In the genomic region with DNA sequence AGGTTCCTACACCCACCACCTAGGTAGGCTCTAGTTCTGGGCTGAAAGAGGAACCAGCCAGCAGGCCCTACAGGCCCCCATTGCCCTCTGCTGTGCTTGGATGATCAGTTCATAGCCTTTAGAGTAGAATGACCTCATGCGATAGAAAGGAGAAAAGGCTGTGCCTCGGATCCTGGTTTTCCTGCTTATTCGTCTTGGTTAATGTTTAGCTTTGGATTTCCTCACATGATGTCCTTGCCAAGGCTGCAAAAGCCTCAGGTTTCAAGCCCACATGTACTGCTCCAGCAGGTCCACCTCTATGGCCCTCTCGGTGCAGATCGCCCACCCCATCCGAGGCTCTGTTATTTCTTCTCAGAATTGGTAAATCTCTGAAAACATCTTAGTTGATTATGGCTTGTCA, we compare ENCODE assay signal across 13 mouse cellular contexts. TPM values are rescaled to one million over a fixed set of nuclear protein-coding genes. Genes with fewer than 3 reads are reported as not detected.
DNase-seq lines count a peak whose midpoint lies in the region; ATAC-seq lines count a peak whose summit lies in the region.
"Had no signal": no experiment of that assay in that cellular context is flagged by ENCODE, and none has a peak within 500 bp of the region (broad histone marks: within the 10 kb centered on the region; RNA-seq: fewer than 3 reads in every experiment).

No protein-coding gene starts in this region.

- DNase-seq in forebrain, embryonic 10.5 days (ENCODE audit: extremely low spot score, low spot score), result no peak
- DNase-seq in layer of hippocampus, postnatal 36 days, result no peak
- DNase-seq: cerebellum, postnatal 25 days; thymus, postnatal 4 days had no signal

- H3K27ac ChIP-seq in forebrain, embryonic 10.5 days, result peak overlapping the region; percentile 59
- H3K27ac ChIP-seq in forebrain, embryonic 16.5 days (ENCODE audit: low read length), result no peak overlapping the region
- H3K27ac ChIP-seq in kidney, embryonic 14.5 days (ENCODE audit: low read depth, low read length), result peak overlapping the region; percentile 87
- 0 out of 2 replicates have a peak overlapping the region, but pooled peaks have one; percentile 33 for H3K27ac ChIP-seq in liver, embryonic 15.5 days (replicated peaks)
- H3K27ac ChIP-seq in stomach, embryonic 15.5 days, result peak overlapping the region; percentile 73
- H3K27ac ChIP-seq in heart, embryonic 12.5 days (ENCODE audit: poor library complexity, severe bottlenecking), result no peak overlapping the region
- H3K27ac ChIP-seq: heart, embryonic 13.5 days; hindbrain, embryonic 15.5 days; limb, embryonic 15.5 days had no signal

- no peaks in the 10 kb centered on the region for H3K9me3 ChIP-seq in forebrain, embryonic 10.5 days
- no peaks in the 10 kb centered on the region for H3K9me3 ChIP-seq in forebrain, embryonic 16.5 days (ENCODE audit: control insufficient read depth, low read length)
- H3K9me3 ChIP-seq in kidney, embryonic 14.5 days (ENCODE audit: control insufficient read depth, low read length), result peaks cover 3% of the 10 kb centered on the region; the same call in 1 of the 2 replicates
- H3K9me3 ChIP-seq in liver, embryonic 15.5 days (replicated peaks), result no peaks in the 10 kb centered on the region
- no peaks in the 10 kb centered on the region for H3K9me3 ChIP-seq in stomach, embryonic 15.5 days
- H3K9me3 ChIP-seq in heart, embryonic 12.5 days (replicated peaks), result peaks cover 5% of the 10 kb centered on the region; the same call in 1 of the 2 replicates
- H3K9me3 ChIP-seq: hindbrain, embryonic 15.5 days; limb, embryonic 15.5 days had no signal

- H3K4me3 ChIP-seq in forebrain, embryonic 10.5 days, result no peak overlapping the region
- H3K4me3 ChIP-seq in forebrain, embryonic 16.5 days (replicated peaks; ENCODE audit: low read length), result no peak overlapping the region
- H3K4me3 ChIP-seq in kidney, embryonic 14.5 days (ENCODE audit: low read length), result no peak overlapping the region
- no peak overlapping the region for H3K4me3 ChIP-seq in liver, embryonic 15.5 days (replicated peaks)
- no peak overlapping the region for H3K4me3 ChIP-seq in stomach, embryonic 15.5 days (replicated peaks)
- no peak overlapping the region for H3K4me3 ChIP-seq in heart, embryonic 12.5 days
- H3K4me3 ChIP-seq: heart, embryonic 13.5 days; hindbrain, embryonic 15.5 days; limb, embryonic 15.5 days had no signal

- no peaks in the 10 kb centered on the region for H3K36me3 ChIP-seq in forebrain, embryonic 10.5 days (replicated peaks)
- no peaks in the 10 kb centered on the region for H3K36me3 ChIP-seq in forebrain, embryonic 16.5 days (ENCODE audit: control insufficient read depth, insufficient read depth)
- H3K36me3 ChIP-seq in kidney, embryonic 14.5 days (ENCODE audit: control insufficient read depth, insufficient read depth, low read length), result no peaks in the 10 kb centered on the region
- H3K36me3 ChIP-seq in liver, embryonic 15.5 days (replicated peaks), result no peaks in the 10 kb centered on the region
- H3K36me3 ChIP-seq in stomach, embryonic 15.5 days, result no peaks in the 10 kb centered on the region
- H3K36me3 ChIP-seq in heart, embryonic 12.5 days, result peaks cover 4% of the 10 kb centered on the region
- H3K36me3 ChIP-seq: hindbrain, embryonic 15.5 days; limb, embryonic 15.5 days had no signal

- no peak overlapping the region for H3K4me2 ChIP-seq in forebrain, embryonic 16.5 days (ENCODE audit: low read length)
- peak overlapping the region; percentile 24 for H3K4me2 ChIP-seq in kidney, embryonic 14.5 days (replicated peaks; ENCODE audit: low read depth, low read length)
- H3K4me2 ChIP-seq in liver, embryonic 15.5 days, result no peak overlapping the region
- H3K4me2 ChIP-seq in stomach, embryonic 15.5 days, result 0 out of 2 replicates have a peak overlapping the region, but pooled peaks have one; percentile 0
- H3K4me2 ChIP-seq in heart, embryonic 12.5 days, result no peak overlapping the region
- H3K4me2 ChIP-seq: heart, embryonic 13.5 days; hindbrain, embryonic 15.5 days; limb, embryonic 15.5 days had no signal

- H3K27me3 ChIP-seq in forebrain, embryonic 10.5 days (ENCODE audit: poor library complexity, severe bottlenecking), result no peaks in the 10 kb centered on the region; the same call in 1 of the 2 replicates
- no peaks in the 10 kb centered on the region for H3K27me3 ChIP-seq in forebrain, embryonic 16.5 days (replicated peaks; ENCODE audit: control insufficient read depth, insufficient read depth, low read length)
- H3K27me3 ChIP-seq in kidney, embryonic 14.5 days (ENCODE audit: control insufficient read depth, insufficient read depth, low read length), result no peaks in the 10 kb centered on the region
- no peaks in the 10 kb centered on the region for H3K27me3 ChIP-seq in liver, embryonic 15.5 days
- no peaks in the 10 kb centered on the region for H3K27me3 ChIP-seq in stomach, embryonic 15.5 days (replicated peaks)
- H3K27me3 ChIP-seq in heart, embryonic 12.5 days (replicated peaks), result peaks cover 10% of the 10 kb centered on the region; the same call in 1 of the 2 replicates
- H3K27me3 ChIP-seq: hindbrain, embryonic 15.5 days; limb, embryonic 15.5 days had no signal

- ATAC-seq in forebrain, embryonic 16.5 days, result no peak
- peak; percentile 67 for ATAC-seq in kidney, embryonic 14.5 days (ENCODE audit: low FRiP score, low TSS enrichment)
- ATAC-seq in liver, embryonic 15.5 days (ENCODE audit: insufficient read depth), result peak; percentile 54
- ATAC-seq in stomach, embryonic 15.5 days (ENCODE audit: insufficient read depth, low FRiP score, low read depth), result peak; percentile 36; the same call in 1 of the 2 replicates
- ATAC-seq in megakaryocyte progenitor cell, adult 5-6 weeks (replicated peaks; ENCODE audit: poor library complexity), result no peak
- no peak for ATAC-seq in heart, embryonic 12.5 days (ENCODE audit: insufficient number of reproducible peaks, low FRiP score)

- H3K9ac ChIP-seq in forebrain, embryonic 16.5 days (replicated peaks; ENCODE audit: low read depth, low read length), result no peak overlapping the region
- no peak overlapping the region for H3K9ac ChIP-seq in kidney, embryonic 14.5 days (ENCODE audit: low read depth, low read length)
- no peak overlapping the region for H3K9ac ChIP-seq in liver, embryonic 15.5 days
- H3K9ac ChIP-seq in stomach, embryonic 15.5 days, result no peak overlapping the region
- H3K9ac ChIP-seq in heart, embryonic 12.5 days, result no peak overlapping the region
- H3K9ac ChIP-seq: heart, embryonic 13.5 days; hindbrain, embryonic 15.5 days; limb, embryonic 15.5 days had no signal

- 87% methylated on average over 6 of the region's 6 CpGs for WGBS in forebrain, embryonic 10.5 days
- 83% methylated on average over 6 of the region's 6 CpGs for WGBS in forebrain, embryonic 16.5 days
- WGBS in kidney, embryonic 14.5 days, result 25% methylated on average over 6 of the region's 6 CpGs
- 61% methylated on average over 6 of the region's 6 CpGs for WGBS in liver, embryonic 15.5 days (ENCODE audit: insufficient replicate concordance)
- WGBS in stomach, embryonic 15.5 days, result 35% methylated on average over 6 of the region's 6 CpGs
- 67% methylated on average over 6 of the region's 6 CpGs for WGBS in heart, embryonic 12.5 days

- peaks cover 42% of the 10 kb centered on the region for H3K4me1 ChIP-seq in forebrain, embryonic 10.5 days
- peaks cover 4% of the 10 kb centered on the region; the same call in 1 of the 2 replicates for H3K4me1 ChIP-seq in forebrain, embryonic 16.5 days (replicated peaks; ENCODE audit: control insufficient read depth, insufficient read depth, low read length)
- H3K4me1 ChIP-seq in kidney, embryonic 14.5 days (ENCODE audit: control insufficient read depth, insufficient read depth, low read length), result peaks cover 34% of the 10 kb centered on the region
- peaks cover 14% of the 10 kb centered on the region for H3K4me1 ChIP-seq in liver, embryonic 15.5 days (replicated peaks)
- H3K4me1 ChIP-seq in stomach, embryonic 15.5 days, result peaks cover 25% of the 10 kb centered on the region
- peaks cover 10% of the 10 kb centered on the region for H3K4me1 ChIP-seq in heart, embryonic 12.5 days (replicated peaks)
- H3K4me1 ChIP-seq: limb, embryonic 15.5 days had no signal

RNA-seq across cellular contexts. Expression of gene Rph3al, which starts 33.2 kb away (rescaled TPM):
- polyA plus RNA-seq in forebrain, embryonic 10.5 days (2016; fragmentation: Nextera tagmentation; extraction: Ambion mirVana), result 2.1 and 2.9 TPM in 2 replicates
- polyA plus RNA-seq in forebrain, embryonic 16.5 days (2015; fragmentation: Nextera tagmentation; extraction: Ambion mirVana), result 1.1 and 2.0 TPM in 2 replicates
- polyA plus RNA-seq in kidney, embryonic 14.5 days (2014; fragmentation: Nextera tagmentation; extraction: Ambion mirVana), result 8.8 and 13.1 TPM in 2 replicates
- polyA plus RNA-seq in liver, embryonic 15.5 days (2015; fragmentation: Nextera tagmentation; extraction: Ambion mirVana), result 0.47 and 0.81 TPM in 2 replicates
- polyA plus RNA-seq in stomach, embryonic 15.5 days (2015; fragmentation: Nextera tagmentation; extraction: Ambion mirVana), result 12.7 and 14.5 TPM in 2 replicates
- total RNA-seq in layer of hippocampus, postnatal 36 days (2021), result 1 to 10 TPM; 6.6 to 8.6 TPM
- 0.91 and 0.93 TPM in 2 replicates for total RNA-seq in megakaryocyte progenitor cell, adult 5-6 weeks (2015)
- 0.54 and 0.74 TPM in 2 replicates for total RNA-seq in megakaryocyte progenitor cell, adult 5-6 weeks (2017)
- 6.2 and 7.1 TPM in 2 replicates for polyA plus RNA-seq in heart, embryonic 12.5 days (2016; fragmentation: Nextera tagmentation; extraction: Ambion mirVana)

Comparison
In these comparisons a context has a peak if more than half of its experiments do, and no peak if none do; other contexts are left out.
1. H3K27ac ChIP-seq: peak in forebrain, embryonic 10.5 days (single experiment), kidney, embryonic 14.5 days (single experiment), liver, embryonic 15.5 days (single experiment) and stomach, embryonic 15.5 days (single experiment); none in forebrain, embryonic 16.5 days (single experiment) and heart, embryonic 12.5 days (single experiment).
2. ATAC-seq: peak in kidney, embryonic 14.5 days (single experiment), liver, embryonic 15.5 days (single experiment) and stomach, embryonic 15.5 days (single experiment); none in forebrain, embryonic 16.5 days (single experiment), megakaryocyte progenitor cell, adult 5-6 weeks (single experiment) and heart, embryonic 12.5 days (single experiment).
3. H3K4me2 ChIP-seq: peak in kidney, embryonic 14.5 days (single experiment) and stomach, embryonic 15.5 days (single experiment); none in forebrain, embryonic 16.5 days (single experiment), liver, embryonic 15.5 days (single experiment) and heart, embryonic 12.5 days (single experiment).